Mouse (Mus musculus): ENCODE measurements around the gene Slc29a2.

GRCm38 (mm10) chr19:5016221-5016742 lies 7.4 kb upstream of the Slc29a2 start:
- no peak for TF ChIP-seq POLR2A (IDR thresholded peaks at IDR 0.05; ENCODE audit: insufficient read depth, low read depth, low read length)
- TF ChIP-seq CTCF (IDR thresholded peaks at IDR 0.05; ENCODE audit: insufficient read depth, low read depth, low read length) = no peak
